Mouse (Mus musculus) kidney, embryonic 14.5 days (tissue): Measurements from ENCODE around the gene Cd177. TPM values are rescaled to one million over a fixed set of nuclear protein-coding genes. Genes with fewer than 3 reads are reported as not detected.
"Not testable (repeated sequence)": the region's sequence is repeated elsewhere in the genome, so short reads cannot be mapped to it uniquely, and the experiment has no call there.

Experiments used
- ATAC-seq: fragments of 200-750 bp; cut with Nextera tagmentation; 2 replicates; pipeline ENCODE4 v1.8.0; 2017; ENCODE audit warnings: moderate number of reproducible peaks, mild to moderate bottlenecking, moderate TSS enrichment, moderate library complexity; ENCODE audit not compliant: low FRiP score, low TSS enrichment
- H3K27ac ChIP-seq: fragments of 300-500 bp; sonication (generic); 2 replicates; pipeline ENCODE4 v1.5.1; 2014; ENCODE audit warnings: low read depth, mild to moderate bottlenecking, low read length, moderate library complexity, mixed read lengths
- H3K27me3 ChIP-seq: fragments of 300-500 bp; sonication (generic); 2 replicates; pipeline ENCODE4 v1.6.1; 2014; ENCODE audit warnings: mild to moderate bottlenecking, low read length; ENCODE audit not compliant: control insufficient read depth, insufficient read depth
- H3K36me3 ChIP-seq: fragments of 300-500 bp; sonication (generic); 2 replicates; pipeline ENCODE4 v1.6.1; 2014; ENCODE audit warnings: low read length, mixed read lengths; ENCODE audit not compliant: control insufficient read depth, insufficient read depth
- H3K4me1 ChIP-seq: fragments of 300-500 bp; sonication (generic); 2 replicates; pipeline ENCODE4 v1.6.1; 2014; ENCODE audit warnings: low read length, mixed read lengths; ENCODE audit not compliant: control insufficient read depth, insufficient read depth
- H3K4me2 ChIP-seq: fragments of 300-500 bp; sonication (generic); replicated peaks from 2 replicates; pipeline ENCODE4 v1.6.1; 2014; ENCODE audit warnings: low read depth, mild to moderate bottlenecking, low read length
- H3K4me3 ChIP-seq: fragments of 300-500 bp; sonication (generic); 2 replicates; pipeline ENCODE4 v1.5.1; 2014; ENCODE audit warnings: mild to moderate bottlenecking, low read length
- H3K9ac ChIP-seq: fragments of 300-500 bp; sonication (generic); 2 replicates; pipeline ENCODE4 v1.6.1; 2014; ENCODE audit warnings: low read depth, mild to moderate bottlenecking, low read length, moderate library complexity
- H3K9me3 ChIP-seq: fragments of 300-500 bp; sonication (generic); 2 replicates; pipeline ENCODE4 v1.6.1; 2016; ENCODE audit warnings: low read length; ENCODE audit not compliant: control insufficient read depth
- WGBS: fragments of 180-500 bp; shearing (Covaris S2); extraction: QIAGEN DNeasy Blood & Tissue Kit; methylation state at CpG from one replicate; pipeline ENCODE4 v1.1.7; 2014; 5-methylcytosine and 5-hydroxymethylcytosine counted together
- polyA plus RNA-seq: library from polyadenylated mRNA; unstranded; fragments of >200 nt; fragmentation: Nextera tagmentation; extraction: Ambion mirVana; gene quantifications from 2 replicates; pipeline ENCODE4 v1.2.1, GENCODE M21; 2014

The Cd177 gene
- polyA plus RNA-seq, 1 experiment from 2014 or later = 0.24 TPM

- Histone ChIP-seq H3K9ac (no peak within 1 kb of the TSS), H3K4me1 (no peaks in the 10 kb centered on the region), H3K4me2 (no peak within 1 kb of the TSS), H3K4me3 (no peak within 1 kb of the TSS), H3K9me3 (no peaks in the 10 kb centered on the region), H3K36me3 (no peaks in the 10 kb centered on the region), H3K27me3 (no peaks in the 10 kb centered on the region), H3K27ac (no peak within 1 kb of the TSS)
- WGBS = 92% methylated on average over 14 of the region's 14 CpGs
- ATAC-seq = no peak
These were observed 51.2 kb downstream of the Cd177 start, which contains the start of gene BC049730 for GRCm38 (mm10) chr7:24708832-24709292. Gene BC049730, plus strand, starts transcription at chr7:24709242.

GRCm38 (mm10) chr7:24702841-24703240 is 57.3 kb downstream of the Cd177 start:
- H3K9me3 ChIP-seq, H3K9ac ChIP-seq, H3K4me3 ChIP-seq, H3K4me1 ChIP-seq, H3K4me2 ChIP-seq, H3K27me3 ChIP-seq, H3K36me3 ChIP-seq, ATAC-seq, H3K27ac ChIP-seq: not testable (repeated sequence)
- 84% methylated on average over 9 of the region's 9 CpGs for WGBS

GRCm38 (mm10) chr7:24697891-24698290 is 62.2 kb downstream of the Cd177 start:
- H3K4me1 ChIP-seq, ATAC-seq, H3K4me3 ChIP-seq, H3K27me3 ChIP-seq, H3K27ac ChIP-seq, H3K9me3 ChIP-seq, H3K4me2 ChIP-seq, H3K9ac ChIP-seq, H3K36me3 ChIP-seq: not testable (repeated sequence)
- WGBS = 96% methylated on average over 4 of the region's 4 CpGs

Other genes starting within 250 kb of the Cd177 start
- 0.17 and 0.61 TPM in 2 replicates for gene AC161166.1, start 247.9 kb downstream of the Cd177 start, polyA plus RNA-seq
- 5.0 and 9.5 TPM in 2 replicates for gene Irgq, start 229.6 kb downstream of the Cd177 start, polyA plus RNA-seq
- gene Pinlyp, start 214.2 kb downstream of the Cd177 start, polyA plus RNA-seq = 0.43 TPM in 1 of 2 replicates, not detected in the other
- 109 and 136 TPM in 2 replicates for gene Xrcc1, start 214.0 kb downstream of the Cd177 start, polyA plus RNA-seq
- 51.8 and 53.6 TPM in 2 replicates for gene Ethe1, start 172.8 kb downstream of the Cd177 start, polyA plus RNA-seq
- gene Zfp575, start 172.7 kb downstream of the Cd177 start, polyA plus RNA-seq = 2.5 and 3.0 TPM in 2 replicates
- 0.24 and 0.32 TPM in 2 replicates for gene Phldb3, start 149.5 kb downstream of the Cd177 start, polyA plus RNA-seq
- 0.27 and 0.76 TPM in 2 replicates for gene Lypd3, start 123.8 kb downstream of the Cd177 start, polyA plus RNA-seq
- not detected in 2 replicates for gene Tex101, start 83.6 kb downstream of the Cd177 start, polyA plus RNA-seq
- not detected in 2 replicates for gene BC049730, start 51.1 kb downstream of the Cd177 start, polyA plus RNA-seq
- gene Gm4763, start 33.4 kb downstream of the Cd177 start, polyA plus RNA-seq = not detected in 2 replicates
- 0.39 and 0.41 TPM in 2 replicates for gene Ceacam10, start 16.9 kb upstream of the Cd177 start, polyA plus RNA-seq
- 18.8 and 22.4 TPM in 2 replicates for gene Gm9844, start 101.9 kb upstream of the Cd177 start, polyA plus RNA-seq
- not detected in 2 replicates for gene Lypd4, start 109.6 kb upstream of the Cd177 start, polyA plus RNA-seq
- not detected in 2 replicates for gene Dmrtc2, start 109.7 kb upstream of the Cd177 start, polyA plus RNA-seq
- 2,731 and 3,572 TPM in 2 replicates for gene Rps19, start 124.1 kb upstream of the Cd177 start, polyA plus RNA-seq
- gene Cd79a, start 137.1 kb upstream of the Cd177 start, polyA plus RNA-seq = 1.5 and 1.6 TPM in 2 replicates
- gene Arhgef1, start 142.6 kb upstream of the Cd177 start, polyA plus RNA-seq = 67.5 and 91.2 TPM in 2 replicates
- not detected in 2 replicates for gene Gm4881, start 184.2 kb upstream of the Cd177 start, polyA plus RNA-seq
- gene Rabac1, start 212.4 kb upstream of the Cd177 start, polyA plus RNA-seq = 129 and 144 TPM in 2 replicates
- 0.27 and 0.68 TPM in 2 replicates for gene Atp1a3, start 245.6 kb upstream of the Cd177 start, polyA plus RNA-seq